Mouse (Mus musculus): ENCODE data around the gene Aacs.

Gene Aacs

DNA sequence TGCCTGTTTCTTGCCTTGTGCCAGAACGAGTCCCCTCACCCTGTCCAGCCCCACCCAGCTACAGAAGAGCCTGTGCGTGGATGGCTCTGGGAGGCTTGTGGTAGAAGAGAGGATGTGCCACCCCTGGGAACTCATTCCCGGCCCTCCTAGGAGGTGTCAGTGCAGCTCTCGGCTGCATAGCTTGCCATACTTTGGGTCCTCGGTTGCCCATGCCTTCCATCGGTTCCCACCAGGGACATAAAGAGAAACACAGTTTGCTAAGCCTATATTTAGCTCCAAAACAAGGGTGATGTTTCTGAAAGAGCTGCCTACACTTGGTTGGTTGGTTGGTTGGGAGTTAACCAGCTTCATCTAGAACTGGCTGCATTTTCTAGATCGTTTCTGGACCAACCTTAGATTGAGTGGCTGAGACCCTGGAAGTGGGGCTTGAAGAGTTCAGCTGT is 58.6 kb downstream of the Aacs start:
- no peak for DNase-seq (ENCODE audit: low spot score)

DNA sequence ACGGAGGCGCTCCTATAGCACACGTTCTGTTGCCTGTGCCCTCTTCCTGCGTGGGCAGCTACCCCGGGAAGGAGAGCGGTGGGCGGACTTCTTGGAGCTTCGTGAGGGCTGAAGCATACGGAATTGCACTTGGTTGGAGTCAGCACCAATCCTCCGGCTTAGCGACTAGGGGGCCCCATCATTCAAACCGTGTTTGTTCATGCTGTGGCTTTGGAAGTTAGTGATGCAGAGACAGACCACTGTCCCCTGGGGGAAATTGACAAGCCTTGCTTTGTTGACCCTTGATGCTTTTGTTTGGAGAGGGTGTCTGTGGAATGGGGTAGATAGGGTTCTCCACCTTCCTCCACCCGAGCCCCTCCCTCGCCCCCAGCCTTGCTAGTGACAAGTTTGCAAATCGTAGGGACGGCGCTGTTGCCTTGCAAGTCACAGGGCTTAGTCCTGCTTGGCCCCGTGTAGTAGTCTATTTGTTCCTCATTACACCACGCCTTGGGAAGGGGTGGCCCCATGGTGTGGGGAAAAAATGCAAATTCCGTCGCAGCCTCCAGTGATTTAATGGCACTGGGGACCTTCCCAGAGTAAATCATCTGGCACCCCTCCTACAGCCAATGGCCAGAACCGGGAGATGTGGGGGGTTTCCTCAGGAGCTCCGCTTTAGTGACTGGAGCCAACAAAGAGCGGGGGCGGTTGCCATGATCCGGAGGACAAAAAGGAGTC is 59.2 kb downstream of the Aacs start:
- peak; percentile 61 for DNase-seq (ENCODE audit: low spot score)

GRCm38 (mm10) chr5:125545090-125545489 is 69.5 kb downstream of the Aacs start:
- DNase-seq (ENCODE audit: low spot score): no peak

GRCm38 (mm10) chr5:125546293-125546692 is 70.7 kb downstream of the Aacs start:
- no peak for DNase-seq (ENCODE audit: low spot score)

- DNase-seq (ENCODE audit: low spot score): peak; percentile 45
Observed at GRCm38 (mm10) chr5:125549750-125550489, 74.3 kb downstream of the Aacs start.

DNA sequence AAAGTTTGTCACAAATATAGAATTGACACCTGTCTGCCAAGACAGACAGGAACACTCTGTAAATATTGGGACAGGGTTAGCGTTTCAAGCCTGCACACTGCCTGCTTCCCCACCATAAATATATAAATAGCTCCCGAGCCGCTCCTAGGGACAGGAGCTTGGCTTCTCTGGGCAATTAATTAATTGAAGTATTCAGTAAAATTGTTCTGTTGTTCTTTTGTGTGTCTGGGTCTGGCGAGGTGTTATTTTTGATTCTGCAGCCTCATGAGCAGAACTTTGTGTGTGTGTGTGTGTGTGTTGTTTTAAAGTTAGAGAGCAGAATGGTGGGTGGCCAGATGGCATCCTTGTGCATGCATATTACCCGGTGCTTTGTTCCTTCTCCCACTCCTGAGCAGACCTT is 80.1 kb downstream of the Aacs start:
- DNase-seq (ENCODE audit: low spot score): no peak

- peak; percentile 42 for DNase-seq (ENCODE audit: low spot score)
Observed at GRCm38 (mm10) chr5:125563492-125563891, 87.9 kb downstream of the Aacs start.

GRCm38 (mm10) chr5:125565725-125566124 is 90.1 kb downstream of the Aacs start:
- peak; percentile 27 for DNase-seq (ENCODE audit: low spot score)
